14 mouse cellular contexts compared by ENCODE assay signal in the genomic region with DNA sequence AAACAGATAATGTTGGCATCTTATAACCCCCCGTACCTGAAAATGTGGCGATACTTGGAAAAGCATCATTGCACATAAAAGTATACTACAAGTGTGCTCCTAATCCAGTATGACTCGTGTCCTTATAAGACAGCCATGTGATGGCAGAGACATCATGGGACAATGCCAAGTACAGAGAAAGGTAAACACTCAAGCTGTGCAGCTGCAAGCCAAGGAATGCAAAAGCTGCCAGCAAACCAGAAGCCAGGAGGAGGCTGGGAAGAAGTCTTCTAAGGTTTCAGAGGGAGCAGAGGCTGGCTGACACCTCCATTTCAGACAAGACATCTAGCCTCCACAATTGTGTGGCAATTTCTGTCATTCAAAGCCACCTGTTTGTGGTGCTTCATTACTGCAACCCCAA. TPM values are rescaled to one million over a fixed set of nuclear protein-coding genes. Genes with fewer than 3 reads are reported as not detected.
DNase-seq lines count a peak whose midpoint lies in the region; ATAC-seq and TF ChIP-seq lines count a peak whose summit lies in the region.
"Had no signal": no experiment of that assay in that cellular context is flagged by ENCODE, and none has a peak within 500 bp of the region (broad histone marks: within the 10 kb centered on the region; RNA-seq: fewer than 3 reads in every experiment).

No protein-coding gene starts in this region.

- WGBS in lung, embryonic 14.5 days = 55% methylated on average over 3 of the region's 3 CpGs
- 91% methylated on average over 3 of the region's 3 CpGs for WGBS in forebrain, embryonic 11.5 days
- WGBS in intestine, embryonic 16.5 days = 82% methylated on average over 3 of the region's 3 CpGs

- H3K9ac ChIP-seq in lung, embryonic 14.5 days = no peak overlapping the region
- no peak overlapping the region for H3K9ac ChIP-seq in forebrain, embryonic 11.5 days (ENCODE audit: low read length)
- H3K9ac ChIP-seq in intestine, embryonic 16.5 days (ENCODE audit: low read depth, low read length) = no peak overlapping the region
- H3K9ac ChIP-seq: embryonic facial prominence, embryonic 12.5 days; liver, embryonic 13.5 days; neural tube, embryonic 15.5 days had no signal

- no peak for TF ChIP-seq POLR2A in testis, adult 2 months (IDR thresholded peaks at IDR 0.05; ENCODE audit: control insufficient read depth, low read depth, low read length)

- peak; percentile 65 for DNase-seq in cerebellum, adult 9-11 months
- no peak for DNase-seq in cerebellum, adult 9-10 months
- DNase-seq in testis, postnatal 10 days (ENCODE audit: low spot score) = no peak
- peak; percentile 69 for DNase-seq in lung, embryonic 14.5 days
- peak; percentile 90 for DNase-seq in skeletal muscle tissue, adult 2 months (ENCODE audit: low read depth, low spot score)
- no peak for DNase-seq in forebrain, embryonic 11.5 days (ENCODE audit: low spot score)
- DNase-seq: heart, adult 18-20 months; heart, postnatal 10 days; liver, embryonic 13.5 days had no signal

- H3K27ac ChIP-seq in testis, adult 2 months (ENCODE audit: control insufficient read depth, insufficient read depth, low read depth, low read length) = no peak overlapping the region
- H3K27ac ChIP-seq in lung, embryonic 14.5 days (ENCODE audit: low read depth) = 0 out of 2 replicates have a peak overlapping the region, but pooled peaks have one; percentile 12
- H3K27ac ChIP-seq in forebrain, embryonic 11.5 days (ENCODE audit: low read depth, low read length) = no peak overlapping the region
- no peak overlapping the region for H3K27ac ChIP-seq in intestine, embryonic 16.5 days (ENCODE audit: low read length)
- H3K27ac ChIP-seq: embryonic facial prominence, embryonic 12.5 days; liver, embryonic 13.5 days; neural tube, embryonic 15.5 days had no signal

- ATAC-seq in lung, embryonic 14.5 days (ENCODE audit: insufficient read depth) = peak; percentile 63
- ATAC-seq in forebrain, embryonic 11.5 days (replicated peaks; ENCODE audit: low FRiP score) = no peak
- no peak for ATAC-seq in intestine, embryonic 16.5 days
- ATAC-seq: forebrain, embryonic 14.5 days had no signal

- peaks cover 3% of the 10 kb centered on the region; the same call in 1 of the 2 replicates for H3K36me3 ChIP-seq in testis, adult 2 months (ENCODE audit: control insufficient read depth, insufficient read depth, low read length)
- peaks cover 73% of the 10 kb centered on the region for H3K36me3 ChIP-seq in lung, embryonic 14.5 days (ENCODE audit: insufficient read depth)
- H3K36me3 ChIP-seq in forebrain, embryonic 11.5 days (ENCODE audit: control insufficient read depth, insufficient read depth, low read length) = peaks cover 16% of the 10 kb centered on the region
- peaks cover 12% of the 10 kb centered on the region for H3K36me3 ChIP-seq in intestine, embryonic 16.5 days (ENCODE audit: control insufficient read depth, insufficient read depth, low read length)

- H3K4me3 ChIP-seq in testis, adult 2 months (ENCODE audit: control insufficient read depth, low read depth, low read length) = peak overlapping the region; percentile 16; the same call in 1 of the 2 replicates
- no peak overlapping the region for H3K4me3 ChIP-seq in lung, embryonic 14.5 days (ENCODE audit: low read depth, low read length)
- no peak overlapping the region for H3K4me3 ChIP-seq in forebrain, embryonic 11.5 days (ENCODE audit: low read depth, low read length)
- no peak overlapping the region for H3K4me3 ChIP-seq in intestine, embryonic 16.5 days (ENCODE audit: low read length)
- H3K4me3 ChIP-seq: embryonic facial prominence, embryonic 12.5 days; liver, embryonic 13.5 days; neural tube, embryonic 15.5 days had no signal

- peaks cover 2% of the 10 kb centered on the region; the same call in 1 of the 2 replicates for H3K4me1 ChIP-seq in testis, adult 2 months (ENCODE audit: control insufficient read depth, insufficient read depth, low read length)
- 0 out of 2 replicates have a peak, but pooled peaks cover 3% of the 10 kb centered on the region for H3K4me1 ChIP-seq in lung, embryonic 14.5 days (ENCODE audit: insufficient read depth)
- H3K4me1 ChIP-seq in forebrain, embryonic 11.5 days (replicated peaks; ENCODE audit: control insufficient read depth, insufficient read depth, low read length) = peaks cover 3% of the 10 kb centered on the region; the same call in 1 of the 2 replicates
- peaks cover 3% of the 10 kb centered on the region; the same call in 1 of the 2 replicates for H3K4me1 ChIP-seq in intestine, embryonic 16.5 days (ENCODE audit: control insufficient read depth, insufficient read depth, low read length)
- H3K4me1 ChIP-seq: embryonic facial prominence, embryonic 12.5 days had no signal

- H3K9me3 ChIP-seq in lung, embryonic 14.5 days (ENCODE audit: low read depth, low read length) = no peaks in the 10 kb centered on the region
- no peaks in the 10 kb centered on the region for H3K9me3 ChIP-seq in forebrain, embryonic 11.5 days (ENCODE audit: control insufficient read depth, low read length)
- no peaks in the 10 kb centered on the region for H3K9me3 ChIP-seq in intestine, embryonic 16.5 days (ENCODE audit: control insufficient read depth, low read length)
- H3K9me3 ChIP-seq: embryonic facial prominence, embryonic 12.5 days; liver, embryonic 13.5 days; neural tube, embryonic 15.5 days had no signal

- H3K4me2 ChIP-seq in lung, embryonic 14.5 days = no peak overlapping the region
- H3K4me2 ChIP-seq in forebrain, embryonic 11.5 days (ENCODE audit: low read depth, low read length, severe bottlenecking) = no peak overlapping the region
- no peak overlapping the region for H3K4me2 ChIP-seq in intestine, embryonic 16.5 days (ENCODE audit: low read depth, low read length)
- H3K4me2 ChIP-seq: embryonic facial prominence, embryonic 12.5 days; liver, embryonic 13.5 days; neural tube, embryonic 15.5 days had no signal

- no peaks in the 10 kb centered on the region for H3K27me3 ChIP-seq in testis, adult 2 months (ENCODE audit: control insufficient read depth, insufficient read depth, low read length)
- H3K27me3 ChIP-seq in lung, embryonic 14.5 days (ENCODE audit: insufficient read depth, low read length) = no peaks in the 10 kb centered on the region
- no peaks in the 10 kb centered on the region for H3K27me3 ChIP-seq in forebrain, embryonic 11.5 days (ENCODE audit: control insufficient read depth, insufficient read depth, low read length)
- no peaks in the 10 kb centered on the region for H3K27me3 ChIP-seq in intestine, embryonic 16.5 days (replicated peaks; ENCODE audit: control insufficient read depth, insufficient read depth, low read length)
- H3K27me3 ChIP-seq: embryonic facial prominence, embryonic 12.5 days; liver, embryonic 13.5 days; neural tube, embryonic 15.5 days had no signal

- TF ChIP-seq CTCF in testis, adult 2 months (IDR thresholded peaks at IDR 0.05; ENCODE audit: control insufficient read depth, insufficient read depth, insufficient replicate concordance, low read depth, low read length) = no peak
- no peak for TF ChIP-seq CTCF in lung, embryonic 14.5 days (IDR thresholded peaks at IDR 0.05; ENCODE audit: low read depth)

RNA-seq across cellular contexts. Expression of a gene that starts 8.6 kb away (rescaled TPM):
- polyA plus RNA-seq in testis, adult 2 months (2012; rRNA removed) = 207 and 222 TPM in 2 replicates
- 39.2 and 44.2 TPM in 2 replicates for polyA plus RNA-seq in lung, embryonic 14.5 days (2014; fragmentation: Nextera tagmentation; extraction: Ambion mirVana)
- 62.0 and 64.6 TPM in 2 replicates for polyA plus RNA-seq in forebrain, embryonic 11.5 days (2014; fragmentation: Nextera tagmentation; extraction: Ambion mirVana)
- polyA plus RNA-seq in intestine, embryonic 16.5 days (2015; fragmentation: Nextera tagmentation; extraction: Ambion mirVana) = 31.1 and 37.4 TPM in 2 replicates

RNA-seq across cellular contexts. Expression of a gene that starts 14.4 kb away (rescaled TPM):
- 6.6 and 8.2 TPM in 2 replicates for polyA plus RNA-seq in testis, adult 2 months (2012; rRNA removed)
- polyA plus RNA-seq in lung, embryonic 14.5 days (2014; fragmentation: Nextera tagmentation; extraction: Ambion mirVana) = 21.4 and 21.7 TPM in 2 replicates
- 28.4 and 32.4 TPM in 2 replicates for polyA plus RNA-seq in forebrain, embryonic 11.5 days (2014; fragmentation: Nextera tagmentation; extraction: Ambion mirVana)
- 17.1 and 19.4 TPM in 2 replicates for polyA plus RNA-seq in intestine, embryonic 16.5 days (2015; fragmentation: Nextera tagmentation; extraction: Ambion mirVana)

RNA-seq across cellular contexts. Expression of a gene that starts 19.1 kb away (rescaled TPM):
- polyA plus RNA-seq in testis, adult 2 months (2012; rRNA removed) = 214 and 232 TPM in 2 replicates
- 139 and 150 TPM in 2 replicates for polyA plus RNA-seq in lung, embryonic 14.5 days (2014; fragmentation: Nextera tagmentation; extraction: Ambion mirVana)
- polyA plus RNA-seq in forebrain, embryonic 11.5 days (2014; fragmentation: Nextera tagmentation; extraction: Ambion mirVana) = 187 and 195 TPM in 2 replicates
- 345 and 371 TPM in 2 replicates for polyA plus RNA-seq in intestine, embryonic 16.5 days (2015; fragmentation: Nextera tagmentation; extraction: Ambion mirVana)

RNA-seq across cellular contexts. Expression of a gene that starts 22.9 kb away (rescaled TPM):
- polyA plus RNA-seq in testis, adult 2 months (2012; rRNA removed) = 28.5 and 33.1 TPM in 2 replicates
- polyA plus RNA-seq in lung, embryonic 14.5 days (2014; fragmentation: Nextera tagmentation; extraction: Ambion mirVana) = 27.6 and 31.8 TPM in 2 replicates
- 31.3 and 34.5 TPM in 2 replicates for polyA plus RNA-seq in forebrain, embryonic 11.5 days (2014; fragmentation: Nextera tagmentation; extraction: Ambion mirVana)
- polyA plus RNA-seq in intestine, embryonic 16.5 days (2015; fragmentation: Nextera tagmentation; extraction: Ambion mirVana) = 10.5 and 11.1 TPM in 2 replicates

RNA-seq across cellular contexts. Expression of a gene that starts 23.4 kb away (rescaled TPM):
- 9.0 and 10.2 TPM in 2 replicates for polyA plus RNA-seq in testis, adult 2 months (2012; rRNA removed)
- polyA plus RNA-seq in lung, embryonic 14.5 days (2014; fragmentation: Nextera tagmentation; extraction: Ambion mirVana) = 2.5 and 3.3 TPM in 2 replicates
- polyA plus RNA-seq in forebrain, embryonic 11.5 days (2014; fragmentation: Nextera tagmentation; extraction: Ambion mirVana) = 0.43 and 1.2 TPM in 2 replicates
- 3.7 and 5.2 TPM in 2 replicates for polyA plus RNA-seq in intestine, embryonic 16.5 days (2015; fragmentation: Nextera tagmentation; extraction: Ambion mirVana)

Comparison
In these comparisons a context has a peak if more than half of its experiments do, and no peak if none do; other contexts are left out.
1. DNase-seq: peak in cerebellum, adult 9-11 months (single experiment), lung, embryonic 14.5 days (single experiment) and skeletal muscle tissue, adult 2 months (single experiment); none in cerebellum, adult 9-10 months (single experiment), testis, postnatal 10 days (single experiment) and forebrain, embryonic 11.5 days (single experiment).